Mouse (Mus musculus) stomach, embryonic 14.5 days (tissue): ENCODE measurements around the gene Sptbn2. TPM values are rescaled to one million over a fixed set of nuclear protein-coding genes. Genes with fewer than 3 reads are reported as not detected.

Experiments used
- ATAC-seq: fragments of 200-750 bp; cut with Nextera tagmentation; 2 replicates; pipeline ENCODE4 v1.8.0; 2017; ENCODE audit warnings: low read depth, moderate TSS enrichment; ENCODE audit not compliant: insufficient number of reproducible peaks, insufficient read depth, low FRiP score
- H3K27ac ChIP-seq: fragments of 300-500 bp; sonication (generic); 2 replicates; pipeline ENCODE4 v1.5.1; 2014; ENCODE audit warnings: mild to moderate bottlenecking, low read length, moderate library complexity, mixed read lengths
- H3K27me3 ChIP-seq: fragments of 300-500 bp; sonication (generic); 2 replicates; pipeline ENCODE4 v1.6.1; 2014; ENCODE audit warnings: low read length, control low read depth, mixed read lengths; ENCODE audit not compliant: control insufficient read depth, insufficient read depth
- H3K36me3 ChIP-seq: fragments of 300-500 bp; sonication (generic); 2 replicates; pipeline ENCODE4 v1.6.1; 2014; ENCODE audit warnings: mild to moderate bottlenecking, control low read depth, low read length, moderate library complexity, mixed read lengths; ENCODE audit not compliant: control insufficient read depth, insufficient read depth
- H3K4me1 ChIP-seq: fragments of 300-500 bp; sonication (generic); 2 replicates; pipeline ENCODE4 v1.6.1; 2014; ENCODE audit warnings: low read length, control low read depth, mixed read lengths; ENCODE audit not compliant: control insufficient read depth, insufficient read depth
- H3K4me2 ChIP-seq: fragments of 300-500 bp; sonication (generic); replicated peaks from 2 replicates; pipeline ENCODE4 v1.6.1; 2014; ENCODE audit warnings: low read depth, low read length, control low read depth
- H3K4me3 ChIP-seq: fragments of 300-500 bp; sonication (generic); 2 replicates; pipeline ENCODE4 v1.5.1; 2014; ENCODE audit warnings: low read depth, low read length, control low read depth
- H3K9ac ChIP-seq: fragments of 300-500 bp; sonication (generic); replicated peaks from 2 replicates; pipeline ENCODE4 v1.6.1; 2014; ENCODE audit warnings: low read depth, mild to moderate bottlenecking, control low read depth, low read length, moderate library complexity, mixed read lengths
- H3K9me3 ChIP-seq: fragments of 300-500 bp; sonication (generic); 2 replicates; pipeline ENCODE4 v1.6.1; 2016; ENCODE audit warnings: low read depth, low read length, control low read depth; ENCODE audit not compliant: control insufficient read depth
- WGBS: fragments of 180-500 bp; shearing (Covaris S2); extraction: QIAGEN DNeasy Blood & Tissue Kit; methylation state at CpG from one replicate; pipeline ENCODE4 v1.1.7; 2014; 5-methylcytosine and 5-hydroxymethylcytosine counted together
- polyA plus RNA-seq: library from polyadenylated mRNA; unstranded; fragments of >200 nt; fragmentation: Nextera tagmentation; extraction: Ambion mirVana; gene quantifications from 2 replicates; pipeline ENCODE4 v1.2.1, GENCODE M21; 2014

The Sptbn2 gene
- polyA plus RNA-seq, 1 experiment from 2014 or later: 3.7 TPM

GRCm38 (mm10) chr19:4745681-4746080 is 34.7 kb downstream of the Sptbn2 start:
- no peaks in the 10 kb centered on the region for H3K9me3 ChIP-seq
- 95% methylated on average over 10 of the region's 10 CpGs for WGBS
- H3K4me2 ChIP-seq: no peak overlapping the region
- H3K36me3 ChIP-seq: peaks cover 3% of the 10 kb centered on the region; the same call in 1 of the 2 replicates
- H3K4me1 ChIP-seq: no peaks in the 10 kb centered on the region
- H3K27me3 ChIP-seq: no peaks in the 10 kb centered on the region
- no peak overlapping the region for H3K9ac ChIP-seq
- ATAC-seq: no peak
- H3K4me3 ChIP-seq: no peak overlapping the region
- H3K27ac ChIP-seq: no peak overlapping the region

- no peak for ATAC-seq
- H3K4me3 ChIP-seq: no peak overlapping the region
- H3K27me3 ChIP-seq: no peaks in the 10 kb centered on the region
- 87% methylated on average over 14 of the region's 14 CpGs for WGBS
- peaks cover 3% of the 10 kb centered on the region; the same call in 1 of the 2 replicates for H3K36me3 ChIP-seq
- no peak overlapping the region for H3K9ac ChIP-seq
- no peaks in the 10 kb centered on the region for H3K4me1 ChIP-seq
- no peak overlapping the region for H3K27ac ChIP-seq
- H3K9me3 ChIP-seq: no peaks in the 10 kb centered on the region
- no peak overlapping the region for H3K4me2 ChIP-seq
Observed at GRCm38 (mm10) chr19:4746611-4747010, 35.6 kb downstream of the Sptbn2 start.

GRCm38 (mm10) chr19:4747631-4748312 is 36.8 kb downstream of the Sptbn2 start:
- H3K36me3 ChIP-seq: peaks cover 3% of the 10 kb centered on the region; the same call in 1 of the 2 replicates
- no peak for ATAC-seq
- H3K9me3 ChIP-seq: no peaks in the 10 kb centered on the region

GRCm38 (mm10) chr19:4748493-4748892 is 37.5 kb downstream of the Sptbn2 start:
- no peak overlapping the region for H3K27ac ChIP-seq
- H3K4me2 ChIP-seq: no peak overlapping the region
- no peak for ATAC-seq
- 82% methylated on average over 10 of the region's 10 CpGs for WGBS
- peaks cover 3% of the 10 kb centered on the region; the same call in 1 of the 2 replicates for H3K36me3 ChIP-seq
- no peak overlapping the region for H3K9ac ChIP-seq
- no peaks in the 10 kb centered on the region for H3K9me3 ChIP-seq
- no peak overlapping the region for H3K4me3 ChIP-seq
- H3K27me3 ChIP-seq: no peaks in the 10 kb centered on the region
- no peaks in the 10 kb centered on the region for H3K4me1 ChIP-seq

More at GRCm38 (mm10) chr19:4747631-4748312, 36.8 kb downstream of the Sptbn2 start:
- Histone ChIP-seq H3K27ac (no peak overlapping the region), H3K4me1 (no peaks in the 10 kb centered on the region), H3K9ac (no peak overlapping the region), H3K4me3 (no peak overlapping the region), H3K27me3 (no peaks in the 10 kb centered on the region), H3K4me2 (no peak overlapping the region)
- 90% methylated on average over 9 of the region's 9 CpGs for WGBS

GRCm38 (mm10) chr19:4749975-4750374 is 39.0 kb downstream of the Sptbn2 start:
- Histone ChIP-seq H3K4me1 (no peaks in the 10 kb centered on the region), H3K27ac (no peak overlapping the region), H3K9me3 (no peaks in the 10 kb centered on the region), H3K27me3 (no peaks in the 10 kb centered on the region), H3K9ac (no peak overlapping the region), H3K4me3 (no peak overlapping the region), H3K4me2 (no peak overlapping the region), H3K36me3 (no peaks in the 10 kb centered on the region)
- ATAC-seq: no peak
- 92% methylated on average over 6 of the region's 6 CpGs for WGBS

GRCm38 (mm10) chr19:4755565-4756192 is 44.7 kb downstream of the Sptbn2 start:
- peak overlapping the region; percentile 86 for H3K27ac ChIP-seq
- peaks cover 10% of the 10 kb centered on the region; the same call in 1 of the 2 replicates for H3K4me1 ChIP-seq
- H3K9me3 ChIP-seq: no peaks in the 10 kb centered on the region
- peaks cover 4% of the 10 kb centered on the region; the same call in 1 of the 2 replicates for H3K36me3 ChIP-seq
- ATAC-seq: peak; percentile 64; the same call in 1 of the 2 replicates
- peak overlapping the region; percentile 69 for H3K4me2 ChIP-seq
- H3K9ac ChIP-seq: peak overlapping the region; percentile 36
- H3K27me3 ChIP-seq: no peaks in the 10 kb centered on the region
- H3K4me3 ChIP-seq: peak overlapping the region; percentile 63
- WGBS: 0% methylated on average over 10 of the region's 10 CpGs

GRCm38 (mm10) chr19:4756193-4756911 is 45.4 kb downstream of the Sptbn2 start, which contains the start of gene Rbm4b:
TSS of gene Rbm4b (plus strand) at chr19:4756497.
- H3K9me3 ChIP-seq: no peaks in the 10 kb centered on the region
- H3K36me3 ChIP-seq: peaks cover 11% of the 10 kb centered on the region; the same call in 1 of the 2 replicates
- no peaks in the 10 kb centered on the region for H3K27me3 ChIP-seq
- ATAC-seq: peak; percentile 96
- peaks cover 10% of the 10 kb centered on the region; the same call in 1 of the 2 replicates for H3K4me1 ChIP-seq
- peak within 1 kb of the TSS; percentile 63 for H3K4me3 ChIP-seq
- peak within 1 kb of the TSS; percentile 91 for H3K27ac ChIP-seq
- under 1% methylated on average over 64 of the region's 65 CpGs for WGBS
- H3K9ac ChIP-seq: peak within 1 kb of the TSS; percentile 71
- H3K4me2 ChIP-seq: peak within 1 kb of the TSS; percentile 69

GRCm38 (mm10) chr19:4756921-4757320 is 46.0 kb downstream of the Sptbn2 start:
- peak; percentile 2; the same call in 1 of the 2 replicates for ATAC-seq
- WGBS: 4% methylated on average over 9 of the region's 9 CpGs
- Histone ChIP-seq H3K9me3 (no peaks in the 10 kb centered on the region), H3K27ac (peak overlapping the region; percentile 91), H3K36me3 (peaks cover 14% of the 10 kb centered on the region; the same call in 1 of the 2 replicates), H3K27me3 (no peaks in the 10 kb centered on the region), H3K4me3 (peak overlapping the region; percentile 63), H3K4me1 (peaks cover 10% of the 10 kb centered on the region; the same call in 1 of the 2 replicates), H3K4me2 (peak overlapping the region; percentile 53), H3K9ac (peak overlapping the region; percentile 71)
